Mouse (Mus musculus) heart, postnatal 36 days (tissue): ENCODE results near the gene Btk. TPM values are rescaled to one million over a fixed set of nuclear protein-coding genes. Genes with fewer than 3 reads are reported as not detected.
"Not testable (repeated sequence)": the region's sequence is repeated elsewhere in the genome, so short reads cannot be mapped to it uniquely, and the experiment has no call there.

ENCODE experiments used
- DNase-seq, 2 experiments: peaks; one replicate each; pipeline ENCODE4 v3.0.0; 2021 to 2022
- intact Hi-C: fragments of 180-260 bp; cut with DNase I; formaldehyde crosslinking; loops from one replicate; pipeline ENCODE4 v1.15.1; 2025
- total RNA-seq, 2 experiments: library from RNA; stranded (reverse); gene quantifications; 2 replicates each; pipeline ENCODE4 v1.2.3; 2021

Btk gene
- total RNA-seq, 2 experiments from 2014 or later, result 1.1 to 1.3 TPM

GRCm38 (mm10) chrX:134585103-134586002, 2.0 kb upstream of the Btk start, which contains the start of gene Rpl36a:
Gene Rpl36a (plus strand): TSS chrX:134585654.
- peak; percentile 86 to 88 for DNase-seq
- intact Hi-C loops, result loop anchor here (5.0 kb wide), 1 partner anchor 43 kb away; the partner anchor contains the start of gene Timm8a1

- DNase-seq, result no peak
- intact Hi-C loops, result no loop called here
These were observed 1.1 kb downstream of the Btk start for GRCm38 (mm10) chrX:134582270-134582669.

DNA sequence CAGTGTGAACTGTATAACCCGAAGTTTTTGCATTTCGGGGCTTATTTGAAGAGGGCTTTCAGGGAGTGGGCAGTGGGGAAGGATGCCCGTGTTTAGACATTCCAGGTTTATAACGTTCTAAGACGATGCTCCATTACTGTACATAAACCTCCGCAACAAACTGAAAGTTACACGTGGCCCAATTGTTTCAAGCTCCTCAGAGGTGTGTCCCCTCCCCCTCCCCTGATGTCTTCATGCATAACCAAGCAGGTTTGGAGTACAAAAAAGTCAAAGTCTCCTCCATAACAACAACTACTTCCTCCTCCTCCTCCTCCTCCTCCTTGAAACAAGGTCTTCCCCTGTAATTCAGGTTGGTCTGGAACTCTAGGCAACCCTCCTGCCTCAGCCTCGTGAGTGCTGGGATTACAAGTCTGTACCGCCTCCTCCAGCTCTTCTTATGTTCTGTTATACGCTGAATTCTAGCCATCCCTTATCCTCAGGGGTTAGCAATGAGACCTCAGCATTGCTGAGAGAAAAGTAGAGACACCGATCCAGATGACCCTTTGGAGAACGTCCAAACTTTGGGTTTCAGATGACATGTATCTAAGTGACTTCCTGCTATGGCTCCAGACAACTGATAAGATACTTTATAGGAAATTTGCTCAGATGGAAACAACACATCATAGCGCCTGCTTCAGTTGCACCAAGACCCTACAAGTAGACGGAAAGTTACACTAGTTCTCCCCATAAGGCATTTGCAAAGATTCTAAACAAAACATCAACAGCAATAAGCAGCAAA, 2.7 kb downstream of the Btk start:
- intact Hi-C loops, result no loop called here
- no peak for DNase-seq

GRCm38 (mm10) chrX:134577896-134578295, 5.5 kb downstream of the Btk start:
- intact Hi-C loops, result no loop called here
- DNase-seq, result no peak

GRCm38 (mm10) chrX:134566536-134567222, 16.7 kb downstream of the Btk start:
- no peak for DNase-seq
- intact Hi-C loops, result no loop called here

DNA sequence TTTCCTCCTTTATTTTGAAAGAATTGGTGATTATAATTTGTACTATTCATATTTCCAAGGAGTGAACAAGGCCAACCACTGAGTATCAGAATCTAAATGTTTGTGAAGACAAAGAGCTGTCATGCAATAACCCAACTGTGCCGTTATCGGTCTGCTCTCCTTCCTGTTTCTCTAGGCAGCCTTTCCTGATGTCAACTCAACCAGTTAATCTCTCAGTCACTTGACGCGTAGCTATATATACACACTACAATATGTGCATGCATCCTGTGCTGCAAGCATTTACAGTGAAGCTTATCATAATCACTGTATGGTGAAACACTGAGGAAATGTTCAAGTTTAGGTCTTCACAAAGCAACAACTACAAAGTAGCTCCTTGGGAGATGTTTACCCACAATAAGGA, 19.0 kb downstream of the Btk start:
- intact Hi-C loops, result no loop called here
- no peak for DNase-seq

DNA sequence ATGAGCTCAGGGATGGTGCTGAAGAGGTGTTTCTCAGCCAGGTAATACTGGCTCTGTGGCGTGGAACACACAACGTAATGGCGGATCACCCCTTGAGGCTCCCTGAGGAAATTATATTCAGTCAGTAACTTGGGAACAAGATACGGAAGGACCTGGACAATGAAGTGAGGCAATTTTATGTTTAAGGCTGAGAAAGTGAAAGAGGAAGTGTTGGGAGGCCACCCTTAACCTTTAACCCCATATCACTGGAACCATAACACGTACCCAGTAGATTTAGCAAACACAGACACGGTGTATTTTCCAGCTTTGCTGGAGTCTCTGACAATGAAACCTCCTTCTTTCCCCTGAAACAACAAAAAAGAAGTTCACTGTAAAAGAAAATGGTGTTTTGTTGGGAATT, 28.9 kb downstream of the Btk start:
- intact Hi-C loops, result no loop called here
- DNase-seq, result no peak

DNA sequence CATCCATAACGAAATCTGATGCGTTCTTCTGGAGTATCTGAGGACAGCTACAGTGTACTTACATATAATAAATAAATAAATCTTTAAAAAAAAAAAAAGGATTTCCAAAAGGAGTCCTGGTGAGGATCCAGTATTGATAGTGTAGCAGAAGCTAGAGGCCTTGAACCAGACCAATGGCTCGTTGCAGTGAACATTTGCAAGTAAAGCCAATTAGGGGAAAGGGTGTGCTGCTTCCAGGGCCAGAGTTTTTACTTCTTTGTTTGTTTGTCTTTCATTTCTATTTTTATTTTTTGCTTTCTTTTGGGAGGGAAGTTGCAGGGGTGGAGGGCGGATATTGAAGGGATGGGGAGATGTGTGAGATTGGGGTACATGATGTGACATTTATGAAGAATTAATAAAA, 30.0 kb downstream of the Btk start:
- no peak for DNase-seq
- intact Hi-C loops, result no loop called here

- intact Hi-C loops, result no loop called here
- peak in 1 of 2 experiments; percentile 10 for DNase-seq
These were observed 32.5 kb downstream of the Btk start for GRCm38 (mm10) chrX:134550903-134551302.

DNA sequence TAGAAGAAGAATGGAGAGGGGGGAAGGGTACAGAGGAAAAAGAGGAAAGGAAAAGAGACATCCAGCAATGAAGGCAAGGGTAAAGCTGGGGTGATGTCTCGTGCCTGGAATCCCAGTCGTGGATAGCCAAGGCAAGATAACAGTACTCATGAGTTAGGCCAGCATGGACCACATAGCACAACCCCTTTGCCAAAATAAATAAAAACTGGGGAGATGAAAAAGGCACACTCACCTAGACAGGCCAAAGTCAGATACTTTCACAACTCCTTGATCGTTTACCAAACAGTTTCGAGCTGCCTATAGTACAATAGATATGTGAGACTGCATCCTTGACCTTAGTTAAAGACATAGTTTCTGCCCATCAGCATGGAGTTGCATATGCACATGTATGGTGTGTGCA, 36.0 kb downstream of the Btk start:
- no peak for DNase-seq
- intact Hi-C loops, result no loop called here

- intact Hi-C loops, result loop anchor here (5.0 kb wide), 1 partner anchor 45 kb away; the partner anchor contains the start of gene Rpl36a
- DNase-seq, result no peak
These were observed 41.4 kb downstream of the Btk start for GRCm38 (mm10) chrX:134541955-134542308.

GRCm38 (mm10) chrX:134541145-134541954, 42.0 kb downstream of the Btk start, which contains the start of gene Timm8a1:
Gene Timm8a1 (minus strand): TSS chrX:134541865.
- intact Hi-C loops, result loop anchor here (5.0 kb wide), 1 partner anchor 46 kb away; the partner anchor contains the start of gene Rpl36a
- peak; percentile 52 to 77 for DNase-seq

DNA sequence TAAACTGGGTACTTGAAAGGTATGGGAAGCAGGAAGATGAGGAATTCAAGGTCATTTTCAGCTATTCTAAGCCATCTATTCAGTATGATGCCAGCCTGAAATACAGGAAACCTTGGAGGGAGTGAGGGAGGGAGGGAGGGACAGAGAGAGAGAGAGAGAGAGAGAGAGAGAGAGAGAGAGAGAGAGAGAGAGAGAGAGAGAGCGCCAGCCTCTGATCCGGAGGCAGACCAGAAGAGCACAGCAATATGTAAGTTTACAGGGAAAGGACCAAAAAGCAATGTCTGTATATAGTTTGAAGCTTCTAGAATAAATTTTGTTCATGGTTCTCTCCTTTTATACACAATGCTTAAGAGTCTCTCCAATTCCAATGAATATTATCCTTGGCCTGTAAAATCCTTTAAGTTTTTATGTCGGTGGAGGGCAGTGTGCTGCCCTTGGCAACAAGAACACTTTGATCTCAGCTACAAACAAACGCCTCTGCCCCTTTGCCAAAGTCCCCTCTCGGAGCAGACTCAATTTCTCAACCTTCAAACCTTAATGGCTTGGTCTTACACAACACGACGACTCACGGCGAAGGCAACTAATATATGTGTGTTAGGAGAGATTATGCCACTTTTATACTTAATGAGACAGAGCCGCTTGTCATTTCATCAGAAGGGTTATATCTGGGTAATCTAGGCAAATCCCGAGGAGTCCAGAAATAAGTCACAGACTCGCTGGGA, 42.8 kb downstream of the Btk start:
- DNase-seq, result peak in 1 of 2 experiments; percentile 1
- intact Hi-C loops, result loop anchor here (5.0 kb wide), 1 partner anchor 47 kb away; the partner anchor contains the start of gene Rpl36a

- not testable (repeated sequence) for DNase-seq
- intact Hi-C loops, result loop anchor here (5.0 kb wide), 1 partner anchor 48 kb away; the partner anchor contains the start of gene Rpl36a
These were observed 43.6 kb downstream of the Btk start for GRCm38 (mm10) chrX:134539795-134540194.

GRCm38 (mm10) chrX:134533346-134533745, 50.0 kb downstream of the Btk start:
- intact Hi-C loops, result no loop called here
- no peak for DNase-seq

DNA sequence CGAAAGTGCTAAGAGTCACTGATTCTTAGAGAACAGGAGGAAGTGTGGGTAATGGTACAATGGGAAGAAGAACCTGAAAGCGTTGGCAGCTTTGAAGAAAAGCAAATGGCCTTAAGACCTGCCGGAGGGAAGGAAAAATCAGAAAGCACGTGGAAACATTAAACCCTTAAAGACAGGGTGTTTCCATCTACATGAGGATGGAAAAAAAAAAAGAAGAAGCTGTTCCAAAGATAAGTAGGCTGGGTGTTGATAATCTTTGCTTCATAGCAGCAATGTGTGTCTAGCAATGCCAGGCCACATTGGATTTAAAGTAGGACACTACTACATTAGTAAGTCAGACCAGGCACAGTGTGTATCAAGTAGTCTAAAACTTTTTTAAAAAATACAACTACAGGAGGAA, 58.1 kb downstream of the Btk start:
- DNase-seq, result no peak
- intact Hi-C loops, result no loop called here

DNA sequence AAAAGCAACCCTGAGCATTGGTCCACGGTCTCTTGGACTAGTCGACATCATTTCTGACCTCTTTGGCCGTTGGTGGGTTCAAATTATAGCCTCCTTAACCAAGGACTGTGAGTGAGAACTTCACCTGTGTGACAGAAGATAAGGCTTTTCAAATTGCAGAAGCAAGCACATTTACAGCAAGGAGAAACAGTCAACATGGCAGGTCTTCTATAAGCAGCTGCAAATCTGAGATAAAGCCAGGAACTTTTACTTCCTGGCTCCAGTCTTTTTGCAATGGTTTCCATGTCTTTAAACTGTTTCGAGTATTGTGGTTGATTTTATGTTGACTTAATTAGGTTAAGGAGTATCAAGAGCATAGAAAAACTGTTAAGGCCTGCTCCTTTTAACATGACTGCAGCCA, 59.6 kb downstream of the Btk start:
- intact Hi-C loops, result no loop called here

GRCm38 (mm10) chrX:134509473-134509872, 73.9 kb downstream of the Btk start:
- DNase-seq, result no peak
- intact Hi-C loops, result no loop called here

More for the DNA sequence above, 59.6 kb downstream of the Btk start:
- no peak for DNase-seq

GRCm38 (mm10) chrX:134507977-134508376, 75.4 kb downstream of the Btk start:
- intact Hi-C loops, result no loop called here
- DNase-seq, result no peak
